Mouse (Mus musculus) adrenal gland, postnatal 14 days (tissue): ENCODE results near the gene Gm16503. TPM values are rescaled to one million over a fixed set of nuclear protein-coding genes. Genes with fewer than 3 reads are reported as not detected.
"Not testable (repeated sequence)": the region's sequence is repeated elsewhere in the genome, so short reads cannot be mapped to it uniquely, and the experiment has no call there.

Experiments
- DNase-seq: peaks from one replicate; pipeline ENCODE4 v3.0.0; 2021; ENCODE audit warnings: mixed read lengths
- long read RNA-seq, 2 experiments: library from polyadenylated mRNA; stranded (forward); transcript quantifications; one replicate each; pipeline ENCODE4 v2.0.0; 2021
- total RNA-seq: library from RNA; stranded (reverse); gene quantifications from 2 replicates; pipeline ENCODE4 v1.2.3, GENCODE M21; 2021

The Gm16503 gene
- 0.59 and 0.68 TPM in 2 replicates for total RNA-seq
- long read RNA-seq, experiment 1 = 0 reads
- long read RNA-seq, experiment 2 = 0 reads

DNA sequence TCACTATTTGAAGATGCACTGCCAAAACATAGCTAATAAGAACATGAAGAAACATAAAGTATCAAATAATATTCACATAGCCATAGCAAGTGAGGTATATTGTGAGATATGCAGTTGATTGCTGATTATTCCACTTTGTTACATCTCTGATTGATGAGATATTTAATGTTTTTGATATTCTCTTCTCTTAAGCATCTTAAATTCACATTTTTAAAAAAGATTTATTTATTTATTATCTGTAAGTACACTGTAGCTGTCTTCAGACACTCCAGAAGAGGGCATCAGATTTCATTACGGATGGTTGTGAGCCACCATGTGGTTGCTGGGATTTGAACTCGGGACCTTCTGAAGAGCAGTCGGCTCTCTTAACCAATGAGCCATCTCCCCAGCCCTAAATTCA is at the start of gene Gm16503:
Gene Gm16503 (plus strand): TSS at position 301 of the 400 bp plus-strand sequence.
- not testable (repeated sequence) for DNase-seq

DNA sequence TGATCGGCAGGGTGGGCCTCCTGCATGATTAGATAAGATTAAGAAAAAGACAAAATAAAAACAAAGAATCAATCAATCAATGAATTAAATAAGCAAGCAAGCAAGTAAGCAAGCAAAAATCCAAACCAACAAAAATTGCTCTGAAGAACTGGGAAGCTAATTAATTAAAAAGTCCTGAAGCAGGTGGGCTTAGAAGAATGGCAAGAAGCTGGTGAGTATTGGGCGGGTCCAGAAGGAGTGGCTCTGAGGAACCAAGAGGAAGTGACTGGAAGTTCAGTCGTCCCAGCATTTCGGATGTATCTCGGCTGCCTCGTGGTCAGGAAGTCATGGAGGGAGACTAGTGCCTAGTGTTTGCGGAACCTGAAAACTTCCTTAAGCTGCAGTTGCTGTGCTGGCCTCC is 47.9 kb upstream of the Gm16503 start, which contains the start of gene Zfp982:
Gene Zfp982 (plus strand): TSS at position 301 of the 400 bp plus-strand sequence.
- not testable (repeated sequence) for DNase-seq

DNA sequence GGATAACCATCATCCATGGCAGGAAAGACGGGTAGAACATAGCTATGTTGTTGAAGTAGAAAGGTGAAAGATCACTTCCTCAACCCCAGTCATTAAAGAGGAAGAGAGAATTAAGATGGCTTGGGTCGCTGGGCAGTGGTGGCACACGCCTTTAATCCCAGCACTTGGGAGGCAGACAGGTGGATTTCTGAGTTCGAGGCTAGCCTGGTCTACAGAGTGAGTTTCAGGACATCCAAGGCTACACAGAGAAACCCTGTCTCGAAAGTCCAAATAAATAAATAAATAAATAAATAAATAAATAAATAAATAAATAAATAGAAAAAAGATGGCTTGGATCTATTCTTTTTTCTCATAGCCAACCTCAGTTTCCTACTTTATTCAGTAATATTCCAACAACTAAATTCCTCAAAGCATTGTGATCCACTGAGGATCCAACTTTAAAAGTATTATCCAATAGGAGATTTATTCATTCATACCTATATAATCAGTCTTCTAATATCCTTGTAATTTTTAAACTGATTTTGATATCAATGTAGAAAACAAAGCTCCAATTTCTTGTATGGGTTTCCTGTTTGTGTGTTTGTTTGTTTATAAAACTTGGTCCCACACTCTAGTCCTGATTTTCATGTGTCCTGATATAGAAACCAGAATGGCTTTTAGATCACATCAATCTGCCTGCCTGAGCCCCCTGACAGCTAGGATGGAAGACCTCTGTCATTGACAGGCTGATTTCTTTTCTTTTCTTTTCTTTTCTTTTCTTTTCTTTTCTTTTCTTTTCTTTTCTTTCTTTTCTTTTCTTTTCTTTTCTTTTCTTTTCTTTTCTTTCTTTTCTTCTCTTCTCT is 41.0 kb upstream of the Gm16503 start:
- not testable (repeated sequence) for DNase-seq

DNA sequence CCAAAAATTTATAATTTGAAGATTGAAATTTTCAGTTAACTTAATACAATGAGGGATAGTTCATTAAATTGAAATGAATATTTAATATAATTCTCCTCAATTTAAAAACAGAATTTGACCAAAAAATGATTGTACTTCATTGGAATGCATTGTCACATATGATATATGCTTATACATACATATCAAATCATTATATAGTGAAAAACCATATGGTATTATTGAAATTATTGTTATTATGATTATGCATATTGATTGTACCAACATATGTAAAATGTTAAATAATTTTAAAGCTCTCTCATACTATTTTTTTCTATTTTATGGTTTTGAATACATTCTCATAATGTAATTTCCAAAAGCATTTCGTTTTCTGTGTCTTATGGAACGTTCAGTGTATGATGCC is 30.8 kb upstream of the Gm16503 start:
- DNase-seq = no peak

DNA sequence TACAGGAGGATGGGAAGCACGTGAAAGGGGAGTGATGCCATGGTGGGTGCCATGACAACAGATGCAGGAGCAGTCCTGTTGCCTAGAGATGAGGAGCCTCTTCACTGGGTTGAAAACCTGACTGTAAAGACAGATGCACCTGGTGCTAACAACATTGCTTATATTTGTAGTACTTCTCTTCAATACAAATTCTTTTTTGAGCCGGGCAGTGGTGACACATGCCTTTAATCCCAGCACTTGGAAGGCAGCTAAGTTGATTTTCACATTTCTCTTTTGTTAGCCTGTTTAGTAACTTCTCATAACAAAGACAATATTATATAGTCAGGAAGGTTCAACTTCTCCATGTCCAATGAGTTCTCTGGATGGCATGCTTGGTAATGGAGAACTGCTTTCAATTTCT is 21.0 kb upstream of the Gm16503 start:
- DNase-seq = no peak

DNA sequence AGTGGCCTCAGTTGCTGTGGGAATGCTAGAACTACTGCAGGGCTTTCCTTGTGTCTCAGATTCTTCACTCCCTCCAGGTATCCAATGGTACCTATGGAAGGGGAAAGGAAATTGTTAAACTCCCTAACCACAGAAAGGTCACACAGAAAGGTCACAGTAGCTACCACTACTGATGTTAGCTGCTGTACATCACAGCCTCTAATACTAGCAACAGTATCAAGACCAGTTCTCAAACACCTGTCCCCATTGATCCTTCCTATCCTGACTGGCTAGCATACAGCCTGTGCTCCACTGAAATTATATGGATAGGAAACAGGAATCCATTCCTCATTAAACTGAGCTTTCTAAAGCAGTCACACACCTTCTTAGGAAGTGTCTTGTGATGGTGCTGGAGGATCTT is 19.9 kb upstream of the Gm16503 start:
- DNase-seq = no peak

DNA sequence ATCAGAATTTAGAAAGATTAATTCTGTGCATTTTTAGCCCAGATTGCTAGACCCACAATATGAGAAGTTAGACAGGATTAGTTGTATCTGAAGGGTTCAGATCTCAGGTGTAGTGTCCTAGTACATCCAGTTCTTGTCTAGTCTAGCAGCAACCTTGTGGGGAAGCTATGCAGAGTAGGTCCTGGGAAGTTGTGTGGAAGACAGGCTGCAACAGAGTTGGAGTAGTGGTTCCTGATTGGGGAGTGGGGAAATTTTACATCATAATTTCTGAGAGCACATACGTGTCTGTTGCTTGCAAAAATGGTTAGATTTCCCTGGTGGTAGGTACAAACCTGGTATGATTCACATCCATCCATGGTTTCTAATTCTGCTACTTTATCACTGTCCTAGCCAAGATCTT is 14.9 kb upstream of the Gm16503 start:
- no peak for DNase-seq

DNA sequence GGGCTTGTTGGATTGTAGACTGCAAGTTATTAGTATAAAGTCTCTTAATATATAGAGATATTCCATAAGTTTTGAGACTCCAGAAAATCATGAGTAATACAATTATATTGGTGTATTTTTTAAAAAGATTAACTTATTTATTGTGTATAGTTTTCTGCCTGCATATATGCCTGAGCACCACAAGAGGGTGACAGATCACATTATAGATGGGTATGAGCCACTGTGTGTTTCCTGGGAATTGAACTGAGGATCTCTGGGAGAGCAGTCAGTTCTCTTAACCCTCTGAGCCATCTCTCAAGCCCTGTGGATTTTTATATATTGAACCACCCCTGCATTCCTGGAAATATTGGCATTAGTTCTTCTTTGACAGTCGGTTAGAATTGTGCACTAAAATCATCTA is 9.7 kb upstream of the Gm16503 start:
- no peak for DNase-seq

DNA sequence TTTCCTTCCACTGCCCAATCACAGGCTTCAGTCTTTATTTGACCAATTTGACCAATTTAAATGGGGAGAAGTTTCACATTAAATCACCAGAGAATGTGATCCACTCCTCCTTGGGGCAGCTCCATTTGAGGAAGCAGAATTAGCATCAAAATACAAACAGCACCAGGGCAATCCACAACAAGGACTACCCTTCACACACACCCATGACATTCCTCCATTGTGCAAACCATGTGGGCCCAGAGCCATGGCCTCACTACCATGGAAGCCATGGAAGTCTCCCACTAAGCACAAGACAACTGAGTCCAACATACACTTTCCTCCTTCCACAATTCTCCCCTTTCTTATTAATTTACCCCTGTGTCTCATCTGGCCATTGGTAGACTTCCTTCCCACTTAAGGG is 4.1 kb upstream of the Gm16503 start:
- DNase-seq = not testable (repeated sequence)

DNA sequence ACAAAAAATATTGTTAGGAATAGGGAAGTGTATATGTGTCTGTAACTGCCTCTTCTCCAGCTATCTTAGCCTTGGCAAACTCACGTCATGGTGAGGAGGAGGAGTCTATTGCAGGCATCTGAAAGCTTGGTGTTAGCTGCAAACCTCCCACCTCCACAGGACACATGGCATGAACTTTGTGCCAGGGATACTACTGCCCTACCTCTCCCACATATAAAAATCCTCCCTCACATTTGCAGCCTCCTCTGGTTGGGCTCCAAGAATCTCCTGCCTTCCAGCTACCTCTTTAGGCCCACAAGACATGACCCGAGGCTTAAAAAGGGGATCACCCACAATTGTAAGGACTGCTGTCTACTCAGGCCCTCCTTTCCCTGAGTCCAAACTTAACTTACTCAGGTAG is 2.3 kb upstream of the Gm16503 start:
- no peak for DNase-seq

DNA sequence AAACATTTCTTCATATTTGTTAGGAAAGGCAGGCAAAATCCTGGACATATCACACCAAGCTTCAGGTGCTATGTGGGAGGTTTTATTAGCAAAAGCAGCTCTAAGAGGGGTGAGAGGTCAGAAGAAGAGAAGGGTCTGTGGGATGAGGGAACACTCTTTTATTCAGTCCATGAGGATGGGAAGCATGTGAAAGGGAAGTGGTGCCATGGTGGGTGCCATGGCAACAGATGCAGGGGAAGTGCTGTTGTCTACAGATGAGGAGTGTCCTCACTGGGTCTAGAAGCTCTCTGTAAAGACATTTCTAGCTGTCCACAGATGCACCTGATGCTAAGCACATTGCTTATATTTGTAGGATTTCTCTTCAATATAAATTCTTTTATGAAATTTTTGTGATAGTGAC is 1.1 kb downstream of the Gm16503 start:
- DNase-seq = no peak

DNA sequence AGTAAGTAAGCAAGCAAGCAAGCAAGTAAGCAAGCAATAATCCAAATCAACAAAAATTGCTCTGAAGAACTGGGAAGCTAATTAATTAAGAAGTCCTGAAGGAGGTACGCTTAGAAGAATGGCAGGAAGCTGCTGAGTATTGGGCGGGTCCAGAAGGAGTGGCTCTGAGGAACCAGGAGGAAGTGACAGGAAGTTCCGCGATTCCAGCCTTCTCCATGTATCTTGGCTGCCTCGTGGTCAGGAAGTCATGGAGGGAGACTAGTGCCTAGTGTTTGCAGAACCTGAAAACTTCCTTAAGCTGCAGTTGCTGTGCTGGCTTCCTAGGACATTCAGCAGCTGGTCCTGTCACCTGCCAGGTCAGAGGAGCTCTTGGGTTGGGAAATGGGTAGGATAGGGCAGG is 13.1 kb downstream of the Gm16503 start, which contains the start of gene Zfp985:
Gene Zfp985 (plus strand): TSS at position 207 of the 400 bp plus-strand sequence.
- not testable (repeated sequence) for DNase-seq

DNA sequence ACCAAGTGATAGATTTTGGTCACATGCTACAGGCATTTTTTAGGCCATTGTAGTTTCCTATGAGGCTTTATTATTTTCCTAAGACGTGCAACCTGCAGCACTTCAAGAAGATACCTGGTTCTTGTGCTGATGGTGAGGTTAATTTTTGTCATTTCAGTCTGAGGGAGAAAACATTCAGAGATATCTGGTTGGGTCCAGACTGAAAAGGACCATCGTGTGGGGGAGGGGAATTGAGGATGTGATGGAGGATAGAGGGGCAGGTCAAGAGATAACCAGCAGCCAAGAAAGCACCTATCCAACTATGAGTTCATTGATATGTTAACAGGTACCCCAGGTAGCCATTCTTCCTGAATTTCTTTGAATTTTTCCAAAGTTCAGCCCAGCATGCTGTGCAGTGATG is 14.3 kb downstream of the Gm16503 start:
- not testable (repeated sequence) for DNase-seq

DNA sequence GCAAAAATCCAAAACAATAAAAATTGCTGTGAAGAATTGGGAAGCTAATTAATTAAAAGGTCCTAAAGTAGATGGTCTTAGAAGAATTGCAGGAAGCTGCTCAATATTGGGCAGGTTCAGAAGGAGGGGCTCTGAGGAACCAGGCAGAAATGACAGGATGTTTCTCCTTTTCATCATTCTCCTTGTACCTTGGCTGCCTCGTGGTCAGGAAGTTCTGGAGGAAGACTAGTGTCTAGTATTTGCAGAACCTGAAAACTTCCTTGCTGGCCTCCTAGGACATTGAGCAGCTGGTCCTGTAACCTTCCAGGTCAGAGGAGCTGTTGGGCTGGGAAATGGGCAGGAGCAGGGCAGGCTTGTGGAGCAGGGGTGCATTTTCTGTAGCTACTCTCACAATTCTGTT is 16.9 kb downstream of the Gm16503 start:
- not testable (repeated sequence) for DNase-seq

DNA sequence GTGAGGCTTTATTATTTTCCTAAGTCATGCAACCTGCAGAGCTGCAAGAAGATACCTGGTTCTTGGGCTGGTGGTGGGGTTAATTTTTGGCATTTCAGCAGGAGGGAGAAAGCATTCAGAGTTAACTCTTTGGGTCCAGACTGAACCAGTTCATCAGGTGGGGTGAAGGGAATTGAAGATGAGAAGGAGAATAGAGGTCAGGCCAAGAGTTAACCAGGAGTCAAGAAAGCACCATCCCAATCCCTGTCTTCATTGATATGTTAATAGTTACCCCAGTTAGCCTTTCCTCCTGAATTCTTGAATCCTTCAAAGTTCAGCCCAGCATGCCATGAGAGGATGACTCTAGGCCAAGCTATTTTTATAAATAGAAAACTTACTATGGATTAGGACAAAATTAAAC is 18.0 kb downstream of the Gm16503 start:
- DNase-seq = not testable (repeated sequence)

DNA sequence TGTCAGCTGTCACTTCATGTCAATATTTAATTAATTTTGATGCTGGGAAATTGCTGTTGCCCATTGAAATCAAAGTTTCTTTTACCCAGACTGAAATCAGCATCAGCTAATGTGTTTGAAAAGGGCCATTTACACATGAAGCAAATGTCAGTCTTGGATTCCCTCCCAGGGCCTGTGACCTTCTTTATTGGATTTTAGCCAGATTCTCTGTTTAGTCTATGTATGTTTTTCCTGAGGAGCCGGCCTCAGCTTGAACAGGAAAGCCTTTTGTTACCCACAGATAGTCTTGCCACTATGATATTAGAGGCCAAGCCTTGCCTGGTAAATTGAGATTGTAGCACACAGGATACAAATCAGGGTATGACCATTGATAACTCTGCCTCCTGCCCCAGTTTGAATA is 19.1 kb downstream of the Gm16503 start:
- DNase-seq = peak; percentile 23

DNA sequence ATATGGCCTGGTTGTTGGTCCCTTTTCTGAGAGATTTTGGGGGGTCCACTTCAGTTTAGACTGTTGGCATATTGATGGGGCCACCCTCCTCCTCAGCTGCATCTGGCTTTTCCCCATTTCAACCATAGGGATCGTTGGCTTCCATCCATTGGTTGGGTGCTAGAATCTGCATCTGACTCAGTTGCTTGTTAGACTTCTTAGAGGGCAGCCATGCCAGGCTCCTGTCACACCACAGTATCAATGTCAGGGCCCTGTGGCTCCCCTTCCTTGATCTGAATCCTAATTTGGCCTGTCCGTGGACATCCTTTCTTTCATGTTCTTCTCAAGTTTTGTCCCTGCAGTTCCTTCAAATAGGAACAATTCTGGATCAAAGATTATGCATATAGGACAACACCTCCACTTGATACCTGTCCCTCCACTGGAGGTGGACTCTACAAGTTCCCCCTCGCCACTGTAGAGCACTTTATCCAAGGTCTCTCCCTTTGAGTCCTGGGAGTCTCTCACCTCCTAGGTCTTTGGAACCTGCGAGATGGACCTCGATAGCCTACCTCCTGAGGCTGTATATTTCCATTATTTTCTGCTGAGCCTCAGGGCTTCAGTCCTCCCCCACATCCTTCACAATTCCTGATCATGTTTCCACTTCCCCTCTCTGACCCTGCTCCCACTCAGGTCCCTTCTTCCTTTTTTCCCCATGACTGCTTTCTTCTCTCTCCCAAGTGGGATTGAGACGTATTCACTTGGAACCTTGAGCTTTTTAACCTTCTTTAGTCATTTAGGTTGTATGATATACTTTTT is 25.6 kb downstream of the Gm16503 start:
- no peak for DNase-seq

DNA sequence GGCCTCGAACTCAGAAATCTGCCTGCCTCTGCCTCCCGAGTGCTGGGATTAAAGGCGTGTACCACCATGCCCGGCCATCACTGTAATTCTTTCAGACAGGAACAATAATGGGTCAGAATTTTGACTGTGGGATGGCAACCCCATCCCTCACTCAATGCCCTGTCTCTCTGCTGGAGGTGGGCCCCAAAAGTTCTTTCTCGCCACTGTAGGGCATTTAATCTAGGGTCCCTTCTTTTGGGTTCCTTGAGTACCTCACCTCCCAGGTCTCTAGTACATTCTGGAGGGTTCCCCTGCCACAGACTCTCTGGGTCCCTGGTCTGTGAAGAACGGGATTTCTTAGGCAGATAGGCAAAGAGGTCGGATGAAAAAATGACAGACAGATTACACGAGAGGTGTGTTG is 31.1 kb downstream of the Gm16503 start:
- DNase-seq = not testable (repeated sequence)

DNA sequence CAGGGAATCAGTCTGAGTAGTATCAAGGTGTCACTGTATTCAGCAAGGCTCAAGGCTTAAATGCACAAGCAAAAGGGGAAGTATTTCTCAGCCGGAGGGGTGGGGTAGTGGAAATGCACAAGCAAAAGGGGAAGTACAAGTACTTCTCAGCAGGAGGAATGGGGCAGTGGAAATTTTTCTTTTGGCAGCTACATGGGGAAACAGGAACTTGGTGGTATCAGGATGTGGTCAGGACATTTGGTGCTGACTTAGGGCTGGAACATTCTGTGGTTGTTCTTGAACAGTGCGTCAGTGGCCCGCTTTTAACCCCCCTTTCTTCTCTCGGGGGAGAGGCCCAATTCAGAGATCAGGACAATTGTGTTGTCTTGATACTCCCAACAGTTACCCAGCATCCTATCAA is 39.4 kb downstream of the Gm16503 start:
- not testable (repeated sequence) for DNase-seq

DNA sequence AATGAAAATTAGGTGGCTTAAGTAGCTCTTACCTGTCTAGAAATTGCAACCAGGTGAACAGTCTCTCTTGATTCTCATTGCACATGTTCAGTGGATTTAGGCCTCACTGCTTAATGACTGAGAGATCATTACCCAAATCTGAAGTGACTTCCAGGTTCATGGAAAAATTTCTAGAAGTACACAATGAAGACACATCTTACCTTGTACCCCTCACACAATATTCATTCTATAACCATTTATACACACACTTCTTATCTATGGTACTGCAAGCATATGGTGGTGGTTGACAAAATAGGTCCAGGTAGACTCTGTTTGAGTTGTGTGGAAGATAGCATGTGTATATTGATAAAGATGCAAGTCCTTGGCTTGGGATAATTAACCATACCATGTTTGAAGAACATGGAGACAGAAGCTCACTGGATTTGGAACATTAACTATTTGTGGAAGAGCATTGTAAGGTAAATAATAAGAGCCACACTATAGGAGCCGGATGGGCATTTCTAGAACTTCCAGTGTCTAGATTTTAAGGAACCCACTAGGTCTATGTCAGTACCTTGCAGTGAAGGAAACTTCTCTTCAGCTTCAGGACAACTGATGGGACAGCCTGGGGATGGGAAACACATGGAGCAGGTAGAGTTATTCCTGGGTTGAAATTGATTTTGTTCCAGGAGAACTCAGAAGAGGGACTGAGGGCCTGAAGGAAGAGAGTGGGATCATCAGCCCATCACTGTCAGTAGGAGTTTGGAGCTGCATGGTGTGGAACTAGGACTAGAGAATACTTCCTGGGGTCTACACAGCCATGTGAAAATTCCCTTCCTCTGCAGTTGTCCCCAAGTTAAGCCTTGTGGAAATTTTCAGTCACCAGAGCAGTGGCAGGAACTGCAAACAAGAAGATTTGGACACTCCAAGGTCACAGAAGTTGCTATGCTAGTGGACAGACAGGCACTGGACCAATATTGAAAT is 46.8 kb downstream of the Gm16503 start:
- DNase-seq = no peak
